Comparison of ENCODE assay signal across 10 mouse cellular contexts in genomic region chr1:118359071-118359761, GRCm38 (mm10). TPM values are rescaled to one million over a fixed set of nuclear protein-coding genes. Genes with fewer than 3 reads are reported as not detected.
DNase-seq lines count a peak whose midpoint lies in the region; TF ChIP-seq lines count a peak whose summit lies in the region.
"Had no signal": no experiment of that assay in that cellular context is flagged by ENCODE, and none has a peak within 500 bp of the region (broad histone marks: within the 10 kb centered on the region; RNA-seq: fewer than 3 reads in every experiment).

No protein-coding gene starts in this region.

- H3ac ChIP-seq in myocyte (ENCODE audit: control insufficient read depth, insufficient read length): no peak overlapping the region

- no peaks in the 10 kb centered on the region for H3K79me2 ChIP-seq in myocyte (ENCODE audit: control insufficient read depth, insufficient read depth)

- H3K4me3 ChIP-seq in myocyte: no peak overlapping the region
- H3K4me3 ChIP-seq: embryonic facial prominence, embryonic 12.5 days; hindbrain, embryonic 12.5 days had no signal

- H3K4me2 ChIP-seq in myocyte (ENCODE audit: low read depth): peak overlapping the region; percentile 18
- H3K4me2 ChIP-seq: embryonic facial prominence, embryonic 12.5 days; hindbrain, embryonic 12.5 days had no signal

- no peaks in the 10 kb centered on the region for H3K27me3 ChIP-seq in myocyte (ENCODE audit: control insufficient read depth, insufficient read depth, insufficient read length)
- H3K27me3 ChIP-seq: embryonic facial prominence, embryonic 12.5 days; hindbrain, embryonic 12.5 days had no signal

- no peak for TF ChIP-seq POLR2A in myocyte (IDR thresholded peaks at IDR 0.05; ENCODE audit: insufficient read length, low read depth)

- no peaks in the 10 kb centered on the region for H3K36me3 ChIP-seq in myocyte (ENCODE audit: control insufficient read depth, insufficient read depth)
- H3K36me3 ChIP-seq: embryonic facial prominence, embryonic 12.5 days; hindbrain, embryonic 12.5 days had no signal

- peak; percentile 16 for DNase-seq in layer of hippocampus, adult 9-11 months
- DNase-seq in layer of hippocampus, postnatal 36 days: no peak
- peak; percentile 18 for DNase-seq in cerebellum, adult 9-11 months
- peak; percentile 72 for DNase-seq in heart, adult 8-10 months (ENCODE audit: low spot score)
- DNase-seq in right cerebral cortex, postnatal 36 days (ENCODE audit: low spot score in 2 of 2): no peak
- no peak for DNase-seq in kidney, adult 18-20 months
- DNase-seq: thymus, postnatal 4 days had no signal

TF ChIP-seq in myocyte, 11 proteins besides CTCF, POLR2A, EP300 and RAD21:
- no peak for TF ChIP-seq MYOD1 (IDR thresholded peaks at IDR 0.05; ENCODE audit: control insufficient read depth in 1 of 3, insufficient read length in 2 of 3, low read depth in 2 of 3)
- TF ChIP-seq TCF3 (IDR thresholded peaks at IDR 0.05; ENCODE audit: insufficient read length, low read depth): no peak
- TF ChIP-seq REST (IDR thresholded peaks at IDR 0.05; ENCODE audit: insufficient read depth, insufficient read length): no peak
- no peak for TF ChIP-seq SRF (IDR thresholded peaks at IDR 0.05; ENCODE audit: control insufficient read depth, insufficient read length, low read depth)
- TF ChIP-seq USF1 (IDR thresholded peaks at IDR 0.05; ENCODE audit: low read depth): no peak
- no peak for TF ChIP-seq MYOG (IDR thresholded peaks at IDR 0.05; ENCODE audit: control insufficient read depth in 1 of 3, insufficient read depth in 1 of 3, insufficient read length in 2 of 3, low read depth in 2 of 3)
- no peak for TF ChIP-seq MAX (IDR thresholded peaks at IDR 0.05; ENCODE audit: low read depth)
- no peak for TF ChIP-seq CEBPB (IDR thresholded peaks at IDR 0.05; ENCODE audit: insufficient read depth, poor library complexity, severe bottlenecking)
- no peak for TF ChIP-seq POLR2AphosphoS2 (IDR thresholded peaks at IDR 0.05; ENCODE audit: insufficient read length, low read depth)
- TF ChIP-seq E2F4 (IDR thresholded peaks at IDR 0.05; ENCODE audit: insufficient read depth): no peak
- no peak for TF ChIP-seq TCF12 (IDR thresholded peaks at IDR 0.05; ENCODE audit: insufficient read depth, poor library complexity, severe bottlenecking)

RNA-seq across cellular contexts. Expression of gene Clasp1, which starts 29.6 kb away (rescaled TPM):
- total RNA-seq in layer of hippocampus, postnatal 36 days (2021): 100 to 1,000 TPM in 1 of 2 experiments, 10 to 100 TPM in 1; 92.6 to 106 TPM
- 100 to 1,000 TPM; 339 to 450 (median 397) TPM for total RNA-seq in heart, adult 8-10 months (2022)
- polyA plus RNA-seq in myocyte (2012; fragmentation: generic; extraction: Trizol): 31.1 TPM

RNA-seq across cellular contexts. Expression of gene Nifk, which starts 37.6 kb away (rescaled TPM):
- 10 to 100 TPM; 25.5 to 27.5 TPM for total RNA-seq in layer of hippocampus, postnatal 36 days (2021)
- total RNA-seq in heart, adult 8-10 months (2022): 10 to 100 TPM; 13.8 to 16.8 (median 14.7) TPM
- 27.0 TPM for polyA plus RNA-seq in myocyte (2012; fragmentation: generic; extraction: Trizol)

RNA-seq across cellular contexts. Expression of gene Tsn, which starts 47.7 kb away (rescaled TPM):
- 100 to 1,000 TPM in 1 of 2 experiments, 10 to 100 TPM in 1; 98.6 to 104 TPM for total RNA-seq in layer of hippocampus, postnatal 36 days (2021)
- total RNA-seq in heart, adult 8-10 months (2022): 10 to 100 TPM; 62.5 to 74.0 (median 67.0) TPM
- polyA plus RNA-seq in myocyte (2012; fragmentation: generic; extraction: Trizol): 92.8 TPM

Comparison
In these comparisons a context has a peak if more than half of its experiments do, and no peak if none do; other contexts are left out.
1. DNase-seq: peak in layer of hippocampus, adult 9-11 months (single experiment), cerebellum, adult 9-11 months (single experiment) and heart, adult 8-10 months (single experiment); none in layer of hippocampus, postnatal 36 days (0 of 2), right cerebral cortex, postnatal 36 days (0 of 2) and kidney, adult 18-20 months (single experiment).